In the genomic region with DNA sequence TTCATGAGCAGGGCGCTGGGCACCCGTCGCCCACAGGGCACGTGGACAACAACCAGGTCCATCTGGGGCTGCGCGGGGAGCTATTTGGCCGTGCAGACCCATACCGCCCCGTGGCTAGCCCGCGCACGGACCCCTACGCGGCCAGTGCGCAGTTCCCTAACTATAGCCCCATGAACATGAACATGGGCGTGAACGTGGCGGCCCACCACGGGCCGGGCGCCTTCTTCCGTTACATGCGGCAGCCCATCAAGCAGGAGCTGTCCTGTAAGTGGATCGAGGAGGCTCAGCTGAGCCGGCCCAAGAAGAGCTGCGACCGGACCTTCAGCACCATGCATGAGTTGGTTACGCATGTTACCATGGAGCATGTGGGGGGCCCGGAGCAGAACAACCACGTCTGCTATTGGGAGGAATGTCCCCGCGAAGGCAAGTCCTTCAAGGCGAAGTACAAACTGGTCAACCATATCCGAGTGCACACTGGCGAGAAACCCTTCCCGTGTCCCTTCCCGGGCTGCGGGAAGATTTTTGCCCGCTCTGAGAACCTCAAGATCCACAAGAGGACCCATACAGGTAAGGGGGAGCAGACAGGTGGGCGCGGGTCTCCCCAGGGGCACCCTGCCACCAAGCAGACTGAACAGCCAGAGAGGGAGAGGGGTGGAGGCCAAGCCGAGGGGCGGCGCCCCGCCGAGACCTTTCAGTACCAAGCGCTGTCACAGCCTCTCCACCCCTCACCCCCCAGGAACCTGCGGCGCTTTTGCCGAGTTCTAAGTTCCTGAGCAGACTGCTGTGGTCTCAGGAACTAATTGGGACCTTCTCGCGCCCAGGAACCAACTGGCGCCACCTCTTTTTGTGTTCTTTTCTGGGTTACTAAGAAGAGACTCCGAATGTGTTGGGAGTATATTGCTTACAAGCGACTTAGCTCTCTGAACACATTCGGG, we compare ENCODE assay signal across 9 mouse cellular contexts. TPM values are rescaled to one million over a fixed set of nuclear protein-coding genes. Genes with fewer than 3 reads are reported as not detected.
DNase-seq lines count a peak whose midpoint lies in the region; ATAC-seq and TF ChIP-seq lines count a peak whose summit lies in the region.
"Had no signal": no experiment of that assay in that cellular context is flagged by ENCODE, and none has a peak within 500 bp of the region (broad histone marks: within the 10 kb centered on the region; RNA-seq: fewer than 3 reads in every experiment).

No protein-coding gene starts in this region.

- no peak overlapping the region for H3K9ac ChIP-seq in lung, embryonic 15.5 days
- H3K9ac ChIP-seq in intestine, postnatal 0 days (ENCODE audit: low read depth, low read length): no peak overlapping the region
- H3K9ac ChIP-seq in stomach, embryonic 16.5 days (ENCODE audit: low read length): no peak overlapping the region
- H3K9ac ChIP-seq: liver, embryonic 14.5 days had no signal

- peak overlapping the region; percentile 58 for H3K4me2 ChIP-seq in lung, embryonic 15.5 days
- H3K4me2 ChIP-seq in intestine, postnatal 0 days (replicated peaks; ENCODE audit: low read depth): peak overlapping the region; percentile 55
- H3K4me2 ChIP-seq in stomach, embryonic 16.5 days (ENCODE audit: low read depth, low read length): peak overlapping the region; percentile 50; the same call in 1 of the 2 replicates

- peak; percentile 39; the same call in 1 of the 2 replicates for ATAC-seq in lung, embryonic 15.5 days (ENCODE audit: borderline replicate concordance, extremely low read depth, low FRiP score, low TSS enrichment)
- no peak for ATAC-seq in intestine, postnatal 0 days
- ATAC-seq in stomach, embryonic 16.5 days (ENCODE audit: insufficient read depth, low FRiP score): no peak

- no peaks in the 10 kb centered on the region for H3K9me3 ChIP-seq in lung, embryonic 15.5 days
- H3K9me3 ChIP-seq in intestine, postnatal 0 days (ENCODE audit: control insufficient read depth): no peaks in the 10 kb centered on the region
- H3K9me3 ChIP-seq in stomach, embryonic 16.5 days (replicated peaks; ENCODE audit: control insufficient read depth, low read length): no peaks in the 10 kb centered on the region

- H3K4me3 ChIP-seq in lung, embryonic 15.5 days: peak overlapping the region; percentile 37
- H3K4me3 ChIP-seq in intestine, postnatal 0 days (ENCODE audit: low read depth, low read length): peak overlapping the region; percentile 26
- H3K4me3 ChIP-seq in stomach, embryonic 16.5 days (replicated peaks; ENCODE audit: low read length): peak overlapping the region; percentile 38; the same call in 1 of the 2 replicates

- DNase-seq in cerebellum, adult 18-20 months: peak; percentile 26 to 52
- DNase-seq in cerebellum, adult 8-10 months: no peak
- DNase-seq in lung, postnatal 36 days: no peak
- no peak for DNase-seq in urinary bladder, postnatal 10 days (ENCODE audit: low spot score)
- DNase-seq in gastrocnemius, adult 8-10 months (ENCODE audit: low spot score in 2 of 2): no peak

- TF ChIP-seq CTCF in intestine, postnatal 0 days (IDR thresholded peaks at IDR 0.05; ENCODE audit: low read depth): no peak

- peaks cover 82% of the 10 kb centered on the region for H3K27me3 ChIP-seq in lung, embryonic 15.5 days
- peaks cover 50% of the 10 kb centered on the region for H3K27me3 ChIP-seq in intestine, postnatal 0 days (replicated peaks; ENCODE audit: control insufficient read depth, insufficient read depth, low read length)
- peaks cover 45% of the 10 kb centered on the region for H3K27me3 ChIP-seq in stomach, embryonic 16.5 days (ENCODE audit: control insufficient read depth, insufficient read depth, low read length)

- WGBS in lung, embryonic 15.5 days: 14% methylated on average over 56 of the region's 56 CpGs
- 23% methylated on average over 54 of the region's 56 CpGs for WGBS in intestine, postnatal 0 days
- WGBS in stomach, embryonic 16.5 days: 18% methylated on average over 53 of the region's 56 CpGs

- no peak overlapping the region for H3K27ac ChIP-seq in lung, embryonic 15.5 days
- no peak overlapping the region for H3K27ac ChIP-seq in intestine, postnatal 0 days (ENCODE audit: low read depth, low read length)
- H3K27ac ChIP-seq in stomach, embryonic 16.5 days (ENCODE audit: low read length): no peak overlapping the region
- H3K27ac ChIP-seq: liver, embryonic 14.5 days had no signal

- H3K4me1 ChIP-seq in lung, embryonic 15.5 days: 0 out of 2 replicates have a peak, but pooled peaks cover 5% of the 10 kb centered on the region
- H3K4me1 ChIP-seq in intestine, postnatal 0 days (replicated peaks; ENCODE audit: control insufficient read depth, insufficient read depth, low read length): no peaks in the 10 kb centered on the region
- H3K4me1 ChIP-seq in stomach, embryonic 16.5 days (ENCODE audit: control insufficient read depth, insufficient read depth, low read length): no peaks in the 10 kb centered on the region

- no peaks in the 10 kb centered on the region for H3K36me3 ChIP-seq in lung, embryonic 15.5 days
- H3K36me3 ChIP-seq in intestine, postnatal 0 days (ENCODE audit: control insufficient read depth, insufficient read depth): no peaks in the 10 kb centered on the region
- no peaks in the 10 kb centered on the region for H3K36me3 ChIP-seq in stomach, embryonic 16.5 days (ENCODE audit: control insufficient read depth, insufficient read depth, low read length)

RNA-seq across cellular contexts. Expression of a gene that starts 9.4 kb away (rescaled TPM):
- 0.25 TPM in 1 of 2 replicates, not detected in the other for polyA plus RNA-seq in lung, embryonic 15.5 days (2015; fragmentation: Nextera tagmentation; extraction: Ambion mirVana)
- not detected in 2 replicates for polyA plus RNA-seq in intestine, postnatal 0 days (2015; fragmentation: Nextera tagmentation; extraction: Ambion mirVana)
- polyA plus RNA-seq in stomach, embryonic 16.5 days (2015; fragmentation: Nextera tagmentation; extraction: Ambion mirVana): not detected in 2 replicates
- total RNA-seq in gastrocnemius, adult 8-10 months (2022): not detected

Comparison
In these comparisons a context has a peak if more than half of its experiments do, and no peak if none do; other contexts are left out.
1. DNase-seq: peak in cerebellum, adult 18-20 months (2 of 2); none in cerebellum, adult 8-10 months (single experiment), lung, postnatal 36 days (single experiment), urinary bladder, postnatal 10 days (single experiment) and gastrocnemius, adult 8-10 months (0 of 2).
2. Peak in every context shown above with its lines, with median percentiles within 50 percentile points of each other: H3K4me2 ChIP-seq and H3K4me3 ChIP-seq.